ENCODE assay signal across 7 mouse cellular contexts in genomic region chr5:122049664-122050016, GRCm38 (mm10). TPM values are rescaled to one million over a fixed set of nuclear protein-coding genes. Genes with fewer than 3 reads are reported as not detected.
DNase-seq lines count a peak whose midpoint lies in the region; ATAC-seq and TF ChIP-seq lines count a peak whose summit lies in the region.

No protein-coding gene starts in this region.

- DNase-seq in left cerebral cortex, postnatal 25 days (ENCODE audit: low spot score in 2 of 2): peak; percentile 59 to 76
- no peak for DNase-seq in left cerebral cortex, postnatal 36 days (ENCODE audit: low spot score in 2 of 2)
- DNase-seq in kidney, postnatal 0 days (ENCODE audit: low spot score): peak; percentile 45
- peak; percentile 38 for DNase-seq in thymus, postnatal 0 days (ENCODE audit: low spot score)

- H3K27me3 ChIP-seq in forebrain, embryonic 13.5 days: peaks cover 11% of the 10 kb centered on the region
- no peaks in the 10 kb centered on the region for H3K27me3 ChIP-seq in kidney, postnatal 0 days (ENCODE audit: insufficient read depth, low read length)
- H3K27me3 ChIP-seq in midbrain, embryonic 12.5 days: peaks cover 11% of the 10 kb centered on the region; the same call in 1 of the 2 replicates

- peak overlapping the region; percentile 89 for H3K4me2 ChIP-seq in forebrain, embryonic 13.5 days
- H3K4me2 ChIP-seq in kidney, postnatal 0 days (ENCODE audit: low read length): peak overlapping the region; percentile 59
- H3K4me2 ChIP-seq in midbrain, embryonic 12.5 days (replicated peaks): peak overlapping the region; percentile 66

- TF ChIP-seq CTCF in kidney, postnatal 0 days (IDR thresholded peaks at IDR 0.05; ENCODE audit: low read depth): no peak

- WGBS in forebrain, embryonic 13.5 days: under 1% methylated on average over 24 of the region's 43 CpGs
- 1% methylated on average over 19 of the region's 43 CpGs for WGBS in kidney, postnatal 0 days
- WGBS in midbrain, embryonic 12.5 days: 2% methylated on average over 29 of the region's 43 CpGs

- intact Hi-C loops in left cerebral cortex, postnatal 25 days (cut with DNase I): loop anchor here (2.0 to 5.0 kb wide), 2 partner anchors 39 to 102 kb away; no protein-coding TSS in a partner anchor
- intact Hi-C loops in left cerebral cortex, postnatal 36 days (cut with DNase I): loop anchor here (2.0 to 5.0 kb wide), 3 partner anchors 38 to 162 kb away; no protein-coding TSS in a partner anchor

- H3K9ac ChIP-seq in forebrain, embryonic 13.5 days: peak overlapping the region; percentile 79
- H3K9ac ChIP-seq in kidney, postnatal 0 days (ENCODE audit: low read depth, low read length): peak overlapping the region; percentile 80
- peak overlapping the region; percentile 89 for H3K9ac ChIP-seq in midbrain, embryonic 12.5 days (replicated peaks)

- H3K27ac ChIP-seq in brown adipose tissue, adult 24 weeks (replicated peaks; ENCODE audit: low read depth, low read length): no peak overlapping the region
- H3K27ac ChIP-seq in forebrain, embryonic 13.5 days: peak overlapping the region; percentile 89
- peak overlapping the region; percentile 81 for H3K27ac ChIP-seq in kidney, postnatal 0 days
- peak overlapping the region; percentile 94 for H3K27ac ChIP-seq in midbrain, embryonic 12.5 days (replicated peaks)

- peak overlapping the region; percentile 71 for H3K4me3 ChIP-seq in brown adipose tissue, adult 24 weeks (ENCODE audit: insufficient read depth, low read depth, low read length)
- peak overlapping the region; percentile 66 for H3K4me3 ChIP-seq in forebrain, embryonic 13.5 days
- peak overlapping the region; percentile 87 for H3K4me3 ChIP-seq in kidney, postnatal 0 days (replicated peaks; ENCODE audit: low read depth, low read length)
- H3K4me3 ChIP-seq in midbrain, embryonic 12.5 days: peak overlapping the region; percentile 87

- H3K9me3 ChIP-seq in forebrain, embryonic 13.5 days (replicated peaks): no peaks in the 10 kb centered on the region
- no peaks in the 10 kb centered on the region for H3K9me3 ChIP-seq in kidney, postnatal 0 days (replicated peaks; ENCODE audit: low read length)
- no peaks in the 10 kb centered on the region for H3K9me3 ChIP-seq in midbrain, embryonic 12.5 days

- H3K4me1 ChIP-seq in brown adipose tissue, adult 24 weeks (ENCODE audit: control insufficient read depth, insufficient read depth, insufficient read length, low read length): no peaks in the 10 kb centered on the region
- peaks cover 64% of the 10 kb centered on the region for H3K4me1 ChIP-seq in forebrain, embryonic 13.5 days
- peaks cover 3% of the 10 kb centered on the region; the same call in 1 of the 2 replicates for H3K4me1 ChIP-seq in kidney, postnatal 0 days (replicated peaks; ENCODE audit: insufficient read depth, low read length)
- H3K4me1 ChIP-seq in midbrain, embryonic 12.5 days: peaks cover 51% of the 10 kb centered on the region

- no peaks in the 10 kb centered on the region for H3K36me3 ChIP-seq in forebrain, embryonic 13.5 days (ENCODE audit: poor library complexity, severe bottlenecking)
- H3K36me3 ChIP-seq in kidney, postnatal 0 days (ENCODE audit: insufficient read depth, low read length): no peaks in the 10 kb centered on the region
- H3K36me3 ChIP-seq in midbrain, embryonic 12.5 days: no peaks in the 10 kb centered on the region

- peak; percentile 30 for ATAC-seq in forebrain, embryonic 13.5 days
- peak; percentile 22; the same call in 1 of the 2 replicates for ATAC-seq in kidney, postnatal 0 days (replicated peaks; ENCODE audit: low FRiP score, low read depth)
- ATAC-seq in midbrain, embryonic 12.5 days (ENCODE audit: low FRiP score, low read depth): peak; percentile 23

RNA-seq across cellular contexts. Expression of gene Cux2, which starts 0.3 kb away (rescaled TPM):
- 100 to 1,000 TPM; 196 to 205 TPM for total RNA-seq in left cerebral cortex, postnatal 25 days (2021)
- 100 to 1,000 TPM; 187 to 216 TPM for total RNA-seq in left cerebral cortex, postnatal 36 days (2021)
- polyA plus RNA-seq in brown adipose tissue, adult 24 weeks (2012; ENCODE audit: insufficient read depth, insufficient read length, missing spikeins): not detected in 2 replicates
- polyA plus RNA-seq in forebrain, embryonic 13.5 days (2015; fragmentation: Nextera tagmentation; extraction: Ambion mirVana): 16.9 and 17.9 TPM in 2 replicates
- polyA plus RNA-seq in kidney, postnatal 0 days (2015; fragmentation: Nextera tagmentation; extraction: Ambion mirVana): 5.1 and 5.9 TPM in 2 replicates
- polyA plus RNA-seq in midbrain, embryonic 12.5 days (2016; fragmentation: Nextera tagmentation; extraction: Ambion mirVana): 19.7 and 20.2 TPM in 2 replicates
- polyA plus RNA-seq in thymus, postnatal 0 days (2015; fragmentation: Nextera tagmentation; extraction: Ambion mirVana): 0.14 and 0.17 TPM in 2 replicates

RNA-seq across cellular contexts. Expression of gene Myl2, which starts 51.1 kb away (rescaled TPM):
- not detected for total RNA-seq in left cerebral cortex, postnatal 25 days (2021)
- total RNA-seq in left cerebral cortex, postnatal 36 days (2021): 1 to 10 TPM; 1.3 to 1.6 TPM
- 80.9 and 86.8 TPM in 2 replicates for polyA plus RNA-seq in brown adipose tissue, adult 24 weeks (2012; ENCODE audit: insufficient read depth, insufficient read length, missing spikeins)
- polyA plus RNA-seq in forebrain, embryonic 13.5 days (2015; fragmentation: Nextera tagmentation; extraction: Ambion mirVana): 0.81 and 3.6 TPM in 2 replicates
- polyA plus RNA-seq in kidney, postnatal 0 days (2015; fragmentation: Nextera tagmentation; extraction: Ambion mirVana): 0.80 and 1.4 TPM in 2 replicates
- polyA plus RNA-seq in midbrain, embryonic 12.5 days (2016; fragmentation: Nextera tagmentation; extraction: Ambion mirVana): 1.1 and 3.9 TPM in 2 replicates
- polyA plus RNA-seq in thymus, postnatal 0 days (2015; fragmentation: Nextera tagmentation; extraction: Ambion mirVana): 1.3 and 1.7 TPM in 2 replicates

Comparison
In these comparisons a context has a peak if more than half of its experiments do, and no peak if none do; other contexts are left out.
1. DNase-seq: peak in left cerebral cortex, postnatal 25 days (2 of 2), kidney, postnatal 0 days (single experiment) and thymus, postnatal 0 days (single experiment); none in left cerebral cortex, postnatal 36 days (0 of 2).
2. RNA of gene Myl2, which starts 51.1 kb away (polyA plus RNA-seq): 80.9 to 86.8 TPM in brown adipose tissue, adult 24 weeks; 1.1 to 3.9 TPM in midbrain, embryonic 12.5 days, 0.80 to 1.4 TPM in kidney, postnatal 0 days, 1.3 to 1.7 TPM in thymus, postnatal 0 days and 0.81 to 3.6 TPM in forebrain, embryonic 13.5 days; every median in the first group is over 10 times any median in the second.
3. Peak in every context shown above with its lines, with median percentiles within 50 percentile points of each other: H3K4me3 ChIP-seq, ATAC-seq, H3K4me2 ChIP-seq and H3K9ac ChIP-seq.